Mouse (Mus musculus): Measurements from ENCODE around the gene Gm10985. TPM values are rescaled to one million over a fixed set of nuclear protein-coding genes. Genes with fewer than 3 reads are reported as not detected.

Gene Gm10985
- polyA plus RNA-seq (2016; fragmentation: Nextera tagmentation; extraction: Ambion mirVana): not detected in 2 replicates

- no peaks in the 10 kb centered on the region for H3K9me3 ChIP-seq
- no peak for DNase-seq (ENCODE audit: low spot score)
- no peaks in the 10 kb centered on the region for H3K27me3 ChIP-seq (ENCODE audit: insufficient read depth, poor library complexity, severe bottlenecking)
- no peak within 1 kb of the TSS for H3K27ac ChIP-seq
- WGBS: 75% methylated on average over 2 of the region's 2 CpGs
- H3K4me3 ChIP-seq: no peak within 1 kb of the TSS
- no peaks in the 10 kb centered on the region for H3K36me3 ChIP-seq
- no peaks in the 10 kb centered on the region for H3K4me1 ChIP-seq
Observed at GRCm38 (mm10) chr3:53844786-53845185, at the start of gene Gm10985. TSS of gene Gm10985 (plus strand) at chr3:53845086.

- no peak for DNase-seq (ENCODE audit: low spot score)
- WGBS: 89% methylated on average over 1 of the region's 1 CpGs
- no peaks in the 10 kb centered on the region for H3K9me3 ChIP-seq
- H3K27me3 ChIP-seq (ENCODE audit: insufficient read depth, poor library complexity, severe bottlenecking): no peaks in the 10 kb centered on the region
- H3K4me3 ChIP-seq: no peak overlapping the region
- H3K4me1 ChIP-seq: no peaks in the 10 kb centered on the region
- no peak overlapping the region for H3K27ac ChIP-seq
- no peaks in the 10 kb centered on the region for H3K36me3 ChIP-seq
Observed at GRCm38 (mm10) chr3:53796933-53797332, 48.0 kb upstream of the Gm10985 start.

GRCm38 (mm10) chr3:53799671-53800070, 45.2 kb upstream of the Gm10985 start:
- no peak for DNase-seq (ENCODE audit: low spot score)
- Histone ChIP-seq H3K27me3 (ENCODE audit: insufficient read depth, poor library complexity, severe bottlenecking) (no peaks in the 10 kb centered on the region), H3K4me1 (no peaks in the 10 kb centered on the region), H3K36me3 (no peaks in the 10 kb centered on the region), H3K9me3 (no peaks in the 10 kb centered on the region), H3K4me3 (no peak overlapping the region), H3K27ac (no peak overlapping the region)
- 66% methylated on average over 2 of the region's 2 CpGs for WGBS

- DNase-seq (ENCODE audit: low spot score): no peak
- no peak overlapping the region for H3K27ac ChIP-seq
- no peaks in the 10 kb centered on the region for H3K36me3 ChIP-seq
- no peak overlapping the region for H3K4me3 ChIP-seq
- H3K4me1 ChIP-seq: no peaks in the 10 kb centered on the region
- H3K27me3 ChIP-seq (ENCODE audit: insufficient read depth, poor library complexity, severe bottlenecking): no peaks in the 10 kb centered on the region
- H3K9me3 ChIP-seq: no peaks in the 10 kb centered on the region
- 72% methylated on average over 7 of the region's 7 CpGs for WGBS
Observed at GRCm38 (mm10) chr3:53813421-53813977, 31.4 kb upstream of the Gm10985 start.

- Histone ChIP-seq H3K36me3 (no peaks in the 10 kb centered on the region), H3K27ac (no peak overlapping the region), H3K4me1 (no peaks in the 10 kb centered on the region), H3K4me3 (no peak overlapping the region), H3K9me3 (no peaks in the 10 kb centered on the region), H3K27me3 (ENCODE audit: insufficient read depth, poor library complexity, severe bottlenecking) (no peaks in the 10 kb centered on the region)
- 77% methylated on average over 2 of the region's 2 CpGs for WGBS
- DNase-seq (ENCODE audit: low spot score): no peak
Observed at GRCm38 (mm10) chr3:53834238-53834637, 10.6 kb upstream of the Gm10985 start.

DNA sequence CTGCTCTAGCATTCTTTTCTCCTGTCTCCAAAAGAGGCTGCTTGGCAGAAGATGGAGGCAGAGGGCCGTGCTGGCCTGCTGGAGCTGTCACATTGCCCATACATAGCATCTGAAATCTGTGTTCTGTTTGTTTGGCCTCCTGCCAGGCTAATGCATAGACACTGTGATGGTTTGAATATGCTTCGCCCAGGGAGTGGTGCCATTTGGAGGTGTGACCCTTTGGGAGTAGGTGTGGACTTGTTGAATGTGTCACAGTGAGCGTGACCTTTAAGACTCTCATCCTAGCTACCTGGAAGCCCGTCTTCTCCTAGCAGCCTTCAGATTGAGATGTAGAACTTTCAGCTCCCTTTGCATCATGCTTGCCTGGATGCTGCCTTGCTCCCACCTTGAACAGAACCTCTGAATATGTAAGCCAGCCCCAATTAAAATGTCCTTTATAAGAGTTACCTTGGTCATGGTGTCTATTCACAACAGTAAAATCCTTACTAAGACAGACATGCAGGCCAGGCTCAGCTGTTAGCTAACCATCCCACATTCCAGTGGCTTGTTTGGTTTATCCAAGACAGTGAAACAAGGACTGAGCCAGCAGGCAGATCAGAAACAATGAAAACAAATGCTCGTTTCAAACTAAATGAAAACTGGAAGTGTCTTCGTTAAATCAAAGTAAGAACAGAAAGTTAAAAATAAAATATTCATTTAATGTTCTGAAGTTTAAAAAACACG, 1.5 kb downstream of the Gm10985 start:
- Histone ChIP-seq H3K9me3 (no peaks in the 10 kb centered on the region), H3K4me3 (no peak overlapping the region), H3K27ac (no peak overlapping the region), H3K27me3 (ENCODE audit: insufficient read depth, poor library complexity, severe bottlenecking) (no peaks in the 10 kb centered on the region), H3K36me3 (no peaks in the 10 kb centered on the region), H3K4me1 (no peaks in the 10 kb centered on the region)
- DNase-seq (ENCODE audit: low spot score): no peak
- WGBS: 67% methylated on average over 7 of the region's 7 CpGs

- no peaks in the 10 kb centered on the region for H3K4me1 ChIP-seq
- no peak overlapping the region for H3K27ac ChIP-seq
- no peaks in the 10 kb centered on the region for H3K36me3 ChIP-seq
- no peak for DNase-seq (ENCODE audit: low spot score)
- no peaks in the 10 kb centered on the region for H3K9me3 ChIP-seq
- H3K27me3 ChIP-seq (ENCODE audit: insufficient read depth, poor library complexity, severe bottlenecking): no peaks in the 10 kb centered on the region
- WGBS: 73% methylated on average over 4 of the region's 4 CpGs
- no peak overlapping the region for H3K4me3 ChIP-seq
Observed at GRCm38 (mm10) chr3:53847726-53848125, 2.8 kb downstream of the Gm10985 start.

GRCm38 (mm10) chr3:53848262-53848661, 3.4 kb downstream of the Gm10985 start:
- 77% methylated on average over 11 of the region's 11 CpGs for WGBS

DNA sequence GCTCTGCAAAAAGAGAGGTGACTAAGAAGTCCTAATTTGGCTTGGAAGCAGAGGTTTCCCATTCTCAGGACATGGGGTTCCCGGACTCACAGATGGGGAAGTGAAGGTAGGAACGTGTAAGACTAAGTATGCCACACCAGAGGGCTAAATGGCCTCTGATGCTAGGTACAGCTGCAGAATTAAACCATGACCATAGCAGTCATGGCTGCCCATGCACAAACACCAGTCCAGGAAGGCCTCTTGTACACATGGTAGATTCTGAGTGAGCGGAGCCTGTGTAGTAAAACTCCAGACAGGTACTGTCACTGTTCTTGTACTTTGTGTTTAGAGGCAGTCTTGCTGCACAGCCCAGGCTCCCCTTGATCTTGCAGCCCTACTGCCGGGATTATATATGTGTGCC, 9.4 kb downstream of the Gm10985 start:
- 83% methylated on average over 4 of the region's 4 CpGs for WGBS
- H3K27me3 ChIP-seq (ENCODE audit: insufficient read depth, poor library complexity, severe bottlenecking): no peaks in the 10 kb centered on the region
- no peaks in the 10 kb centered on the region for H3K4me1 ChIP-seq
- no peaks in the 10 kb centered on the region for H3K9me3 ChIP-seq
- no peak overlapping the region for H3K4me3 ChIP-seq
- H3K36me3 ChIP-seq: peaks cover 30% of the 10 kb centered on the region
- no peak overlapping the region for H3K27ac ChIP-seq
- no peak for DNase-seq (ENCODE audit: low spot score)

More at GRCm38 (mm10) chr3:53848262-53848661, 3.4 kb downstream of the Gm10985 start:
- DNase-seq (ENCODE audit: low spot score): no peak
- H3K9me3 ChIP-seq: no peaks in the 10 kb centered on the region
- H3K4me1 ChIP-seq: no peaks in the 10 kb centered on the region
- no peak overlapping the region for H3K27ac ChIP-seq
- no peak overlapping the region for H3K4me3 ChIP-seq
- H3K27me3 ChIP-seq (ENCODE audit: insufficient read depth, poor library complexity, severe bottlenecking): no peaks in the 10 kb centered on the region
- no peaks in the 10 kb centered on the region for H3K36me3 ChIP-seq

DNA sequence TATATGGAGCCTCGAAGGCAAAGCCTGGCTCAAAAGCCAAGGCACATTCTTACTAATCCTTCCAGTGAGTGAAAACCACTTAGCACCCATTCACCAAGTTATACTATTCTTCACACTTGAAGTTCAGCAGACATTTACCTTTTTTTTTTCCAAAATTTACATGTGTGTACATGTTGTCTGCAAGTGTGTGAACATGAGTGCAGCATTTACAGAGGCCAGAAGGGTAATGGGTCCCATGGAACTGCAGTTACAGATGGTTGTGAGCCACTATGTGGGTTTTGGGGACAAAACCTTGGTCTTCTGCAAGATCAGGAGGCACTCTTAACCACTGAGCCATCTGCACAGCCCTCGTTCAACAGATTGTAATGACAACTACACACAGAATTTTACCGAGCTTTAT, 9.9 kb downstream of the Gm10985 start:
- no peaks in the 10 kb centered on the region for H3K9me3 ChIP-seq
- no peak for DNase-seq (ENCODE audit: low spot score)
- 85% methylated on average over 3 of the region's 3 CpGs for WGBS
- H3K4me3 ChIP-seq: no peak overlapping the region
- H3K4me1 ChIP-seq: no peaks in the 10 kb centered on the region
- H3K27ac ChIP-seq: no peak overlapping the region
- H3K27me3 ChIP-seq (ENCODE audit: insufficient read depth, poor library complexity, severe bottlenecking): no peaks in the 10 kb centered on the region
- peaks cover 36% of the 10 kb centered on the region for H3K36me3 ChIP-seq

DNA sequence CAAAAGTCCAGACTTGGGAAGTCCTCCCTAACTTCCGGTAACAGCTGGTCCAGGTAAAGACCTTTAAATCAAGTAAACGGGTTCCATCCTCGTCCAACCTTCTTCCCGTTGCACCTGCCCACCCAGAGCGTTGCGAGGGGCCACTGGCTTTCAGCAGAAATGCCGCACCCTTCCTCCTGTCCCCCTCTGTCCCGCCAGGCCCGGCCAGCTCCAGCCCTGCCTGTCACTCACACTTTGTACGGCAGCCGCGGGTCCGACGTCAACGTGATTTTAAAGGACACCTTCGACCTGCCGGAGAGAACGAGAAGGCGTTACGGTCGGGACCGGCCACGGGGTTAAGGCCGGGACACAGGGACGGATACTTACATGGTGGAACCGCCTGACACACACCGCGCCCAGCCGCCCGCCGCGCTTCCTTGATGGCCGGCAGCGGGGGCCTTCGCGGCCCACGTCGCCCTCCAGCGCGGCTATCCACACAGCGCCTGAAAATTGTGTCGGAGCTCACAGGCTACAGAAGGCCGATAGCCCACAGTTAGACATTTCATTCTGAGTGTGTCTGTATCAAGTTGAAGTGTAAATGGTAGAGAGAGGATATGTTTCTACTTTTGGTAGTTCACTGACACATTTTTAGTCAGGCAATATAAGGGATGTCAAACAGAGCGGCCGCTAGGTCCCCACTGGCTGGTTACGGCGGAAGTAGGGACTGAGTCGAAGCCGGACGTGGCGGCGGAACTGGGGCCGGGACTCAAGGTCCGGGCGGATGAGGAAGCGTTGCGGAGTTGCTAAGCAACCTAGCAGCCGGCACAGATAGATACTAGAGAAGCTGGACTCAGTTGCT, 18.7 kb downstream of the Gm10985 start, which contains the start of gene Ufm1:
Ufm1 (minus strand) TSS at position 448 of the 838 bp plus-strand sequence.
- WGBS: under 1% methylated on average over 58 of the region's 58 CpGs
- Histone ChIP-seq H3K36me3 (peaks cover 32% of the 10 kb centered on the region), H3K27me3 (ENCODE audit: insufficient read depth, poor library complexity, severe bottlenecking) (no peaks in the 10 kb centered on the region), H3K27ac (peak within 1 kb of the TSS; percentile 94), H3K4me1 (peaks cover 5% of the 10 kb centered on the region; the same call in 1 of the 2 replicates), H3K9me3 (no peaks in the 10 kb centered on the region), H3K4me3 (peak within 1 kb of the TSS; percentile 91)
- peak; percentile 97 for DNase-seq (ENCODE audit: low spot score)

GRCm38 (mm10) chr3:53868212-53868611, 23.3 kb downstream of the Gm10985 start:
- H3K36me3 ChIP-seq: no peaks in the 10 kb centered on the region
- H3K4me3 ChIP-seq: no peak overlapping the region
- no peaks in the 10 kb centered on the region for H3K4me1 ChIP-seq
- no peaks in the 10 kb centered on the region for H3K27me3 ChIP-seq (ENCODE audit: insufficient read depth, poor library complexity, severe bottlenecking)
- H3K27ac ChIP-seq: no peak overlapping the region
- no peak for DNase-seq (ENCODE audit: low spot score)
- WGBS: 79% methylated on average over 4 of the region's 4 CpGs
- no peaks in the 10 kb centered on the region for H3K9me3 ChIP-seq

DNA sequence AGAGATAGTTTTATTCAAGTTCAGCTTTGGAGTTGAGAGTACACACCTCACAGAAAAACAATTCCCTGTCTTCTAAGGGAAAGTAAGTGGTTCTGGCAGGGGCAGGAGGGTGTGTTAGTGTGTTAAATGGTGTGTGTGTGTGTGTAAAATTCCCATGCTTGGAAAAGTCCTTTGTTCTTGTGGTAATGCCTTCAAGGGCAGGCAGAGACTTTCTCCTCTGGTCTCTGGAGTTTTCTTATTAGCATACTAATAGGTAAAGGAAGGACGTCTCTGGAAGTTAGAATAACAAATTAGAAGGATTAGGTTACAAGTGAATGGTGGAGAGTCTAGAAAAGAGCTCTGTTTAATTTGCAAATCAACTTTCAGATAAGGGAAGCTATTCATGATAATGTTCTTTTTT, 24.4 kb downstream of the Gm10985 start:
- Histone ChIP-seq H3K9me3 (no peaks in the 10 kb centered on the region), H3K27ac (no peak overlapping the region), H3K4me3 (no peak overlapping the region), H3K4me1 (no peaks in the 10 kb centered on the region), H3K27me3 (ENCODE audit: insufficient read depth, poor library complexity, severe bottlenecking) (no peaks in the 10 kb centered on the region), H3K36me3 (no peaks in the 10 kb centered on the region)
- no peak for DNase-seq (ENCODE audit: low spot score)
- 15% methylated on average over 1 of the region's 1 CpGs for WGBS

Measured in heart, embryonic 10.5 days (tissue).